Comparison of ENCODE assay signal across 18 mouse cellular contexts in the genomic region with DNA sequence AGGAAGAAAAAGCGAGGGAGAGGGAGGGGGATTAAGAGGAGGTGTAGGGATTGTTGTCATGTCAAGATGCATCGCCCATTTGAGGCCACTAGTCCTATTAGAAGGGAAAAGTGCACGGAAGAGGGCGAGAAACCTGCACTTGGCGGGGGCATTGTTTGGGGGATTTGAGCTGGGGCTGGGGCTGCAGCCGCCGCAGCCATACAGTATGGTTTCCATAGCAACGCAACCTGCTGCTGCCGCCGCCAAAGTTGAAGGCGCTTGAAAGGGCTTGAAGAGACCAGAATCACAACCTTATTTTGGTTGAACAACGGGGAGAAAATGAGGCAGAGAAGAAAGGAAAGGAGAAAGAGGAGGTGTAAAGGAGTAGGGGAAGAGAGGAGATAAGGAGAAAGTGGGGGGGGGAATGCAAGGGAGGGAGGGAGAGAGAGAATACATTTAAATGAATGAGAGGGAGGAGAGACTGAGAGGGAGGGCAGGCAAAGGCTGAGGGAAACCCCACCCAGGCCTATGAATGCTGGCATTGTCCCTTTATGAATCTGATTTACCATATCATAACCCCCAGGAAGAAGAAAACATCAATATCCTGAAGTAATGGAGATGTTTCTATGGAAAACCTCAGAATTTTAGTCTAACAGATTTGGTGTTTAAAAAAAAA. TPM values are rescaled to one million over a fixed set of nuclear protein-coding genes. Genes with fewer than 3 reads are reported as not detected.
DNase-seq lines count a peak whose midpoint lies in the region; ATAC-seq lines count a peak whose summit lies in the region.
"Had no signal": no experiment of that assay in that cellular context is flagged by ENCODE, and none has a peak within 500 bp of the region (broad histone marks: within the 10 kb centered on the region; RNA-seq: fewer than 3 reads in every experiment).

No protein-coding gene starts in this region.

- peaks cover 60% of the 10 kb centered on the region for H3K4me1 ChIP-seq in forebrain, embryonic 10.5 days
- peaks cover 7% of the 10 kb centered on the region; the same call in 1 of the 2 replicates for H3K4me1 ChIP-seq in hindbrain, embryonic 14.5 days (replicated peaks; ENCODE audit: control insufficient read depth, insufficient read depth, low read length)
- H3K4me1 ChIP-seq in midbrain, embryonic 16.5 days (ENCODE audit: control insufficient read depth, insufficient read depth, low read length): peaks cover 10% of the 10 kb centered on the region
- H3K4me1 ChIP-seq: heart, embryonic 15.5 days had no signal

- peaks cover 99% of the 10 kb centered on the region for H3K27me3 ChIP-seq in forebrain, embryonic 10.5 days (ENCODE audit: poor library complexity, severe bottlenecking)
- peaks cover 92% of the 10 kb centered on the region for H3K27me3 ChIP-seq in hindbrain, embryonic 14.5 days (ENCODE audit: control insufficient read depth, insufficient read depth, low read length)
- H3K27me3 ChIP-seq in midbrain, embryonic 16.5 days (ENCODE audit: control insufficient read depth, insufficient read depth, low read depth, low read length): peaks cover 47% of the 10 kb centered on the region

- ATAC-seq in hindbrain, embryonic 14.5 days (ENCODE audit: low FRiP score): peak; percentile 78
- peak; percentile 85 for ATAC-seq in midbrain, embryonic 16.5 days
- no peak for ATAC-seq in megakaryocyte, adult 5-6 weeks (ENCODE audit: poor library complexity, severe bottlenecking)

- DNase-seq in ZHBTc4 (ENCODE audit: low read depth, low spot score): peak; percentile 63
- peak; percentile 64 for DNase-seq in forebrain, embryonic 10.5 days (ENCODE audit: extremely low spot score, low spot score)
- DNase-seq in hindbrain, embryonic 14.5 days (ENCODE audit: low spot score): peak; percentile 79
- no peak for DNase-seq in heart, adult 8-10 months (ENCODE audit: low spot score)
- DNase-seq in right cerebral cortex, adult 18-20 months: no peak
- DNase-seq in adrenal gland, postnatal 10 days: no peak
- DNase-seq: adrenal gland, postnatal 25 days; cerebellum, adult 11-12 months; gastrocnemius, postnatal 25 days; thymus, adult 2 months had no signal

- H3K4me3 ChIP-seq in forebrain, embryonic 10.5 days: peak overlapping the region; percentile 32
- no peak overlapping the region; the same call in 1 of the 2 replicates for H3K4me3 ChIP-seq in hindbrain, embryonic 14.5 days (replicated peaks; ENCODE audit: low read length)
- 0 out of 2 replicates have a peak overlapping the region, but pooled peaks have one; percentile 15 for H3K4me3 ChIP-seq in midbrain, embryonic 16.5 days (ENCODE audit: low read depth, low read length)
- H3K4me3 ChIP-seq: heart, embryonic 15.5 days had no signal

- H3K36me3 ChIP-seq in forebrain, embryonic 10.5 days (replicated peaks): no peaks in the 10 kb centered on the region
- H3K36me3 ChIP-seq in hindbrain, embryonic 14.5 days (replicated peaks; ENCODE audit: control insufficient read depth, insufficient read depth): no peaks in the 10 kb centered on the region
- H3K36me3 ChIP-seq in midbrain, embryonic 16.5 days (ENCODE audit: control insufficient read depth, insufficient read depth, low read length): no peaks in the 10 kb centered on the region
- H3K36me3 ChIP-seq: heart, embryonic 15.5 days had no signal

- H3K4me2 ChIP-seq in hindbrain, embryonic 14.5 days (replicated peaks): peak overlapping the region; percentile 42
- peak overlapping the region; percentile 57 for H3K4me2 ChIP-seq in midbrain, embryonic 16.5 days (ENCODE audit: low read length)
- H3K4me2 ChIP-seq: heart, embryonic 15.5 days had no signal

- H3K9ac ChIP-seq in hindbrain, embryonic 14.5 days: 0 out of 2 replicates have a peak overlapping the region, but pooled peaks have one; percentile 18
- H3K9ac ChIP-seq in midbrain, embryonic 16.5 days (ENCODE audit: low read depth, low read length): peak overlapping the region; percentile 28; the same call in 1 of the 2 replicates
- H3K9ac ChIP-seq: heart, embryonic 15.5 days; liver, embryonic 14.5 days had no signal

- H3K9me3 ChIP-seq in forebrain, embryonic 10.5 days: no peaks in the 10 kb centered on the region
- no peaks in the 10 kb centered on the region for H3K9me3 ChIP-seq in hindbrain, embryonic 14.5 days (ENCODE audit: control insufficient read depth, low read length)
- H3K9me3 ChIP-seq in midbrain, embryonic 16.5 days (replicated peaks; ENCODE audit: control insufficient read depth, low read length, poor library complexity, severe bottlenecking): no peaks in the 10 kb centered on the region
- H3K9me3 ChIP-seq: heart, embryonic 15.5 days had no signal

- H3K27ac ChIP-seq in forebrain, embryonic 10.5 days: peak overlapping the region; percentile 67
- peak overlapping the region; percentile 2 for H3K27ac ChIP-seq in hindbrain, embryonic 14.5 days
- H3K27ac ChIP-seq in midbrain, embryonic 16.5 days (ENCODE audit: low read length): peak overlapping the region; percentile 51
- H3K27ac ChIP-seq: heart, embryonic 15.5 days; liver, embryonic 14.5 days; macrophage had no signal

- 2% methylated on average over 12 of the region's 12 CpGs for WGBS in forebrain, embryonic 10.5 days
- WGBS in hindbrain, embryonic 14.5 days: under 1% methylated on average over 12 of the region's 12 CpGs
- WGBS in midbrain, embryonic 16.5 days: under 1% methylated on average over 12 of the region's 12 CpGs

RNA-seq across cellular contexts. Expression of a gene that starts 48.5 kb away (rescaled TPM):
- polyA plus RNA-seq in forebrain, embryonic 10.5 days (2016; fragmentation: Nextera tagmentation; extraction: Ambion mirVana): 6.2 and 8.9 TPM in 2 replicates
- 21.4 and 25.1 TPM in 2 replicates for polyA plus RNA-seq in hindbrain, embryonic 14.5 days (2014; fragmentation: Nextera tagmentation; extraction: Ambion mirVana)
- 9.1 and 20.6 TPM in 2 replicates for polyA plus RNA-seq in midbrain, embryonic 16.5 days (2015; fragmentation: Nextera tagmentation; extraction: Ambion mirVana)
- total RNA-seq in heart, adult 8-10 months (2022): under 1 TPM in 1 of 4 experiments, not detected in 3; 0.06 TPM
- not detected in 2 replicates for total RNA-seq in megakaryocyte, adult 5-6 weeks (2015)
- total RNA-seq in megakaryocyte, adult 5-6 weeks (2017): not detected in 2 replicates
- total RNA-seq in adrenal gland, postnatal 10 days (2021): under 1 TPM; 0.18 to 0.51 TPM
- total RNA-seq: adrenal gland, postnatal 25 days had no signal
- polyA plus RNA-seq: intestine, embryonic 14.5 days; large intestine, adult 2 months; macrophage; small intestine, adult 2 months had no signal

RNA-seq across cellular contexts. Expression of a gene that starts 51.9 kb away (rescaled TPM):
- polyA plus RNA-seq in forebrain, embryonic 10.5 days (2016; fragmentation: Nextera tagmentation; extraction: Ambion mirVana): 24.8 and 41.8 TPM in 2 replicates
- 47.8 and 54.9 TPM in 2 replicates for polyA plus RNA-seq in hindbrain, embryonic 14.5 days (2014; fragmentation: Nextera tagmentation; extraction: Ambion mirVana)
- 55.8 and 154 TPM in 2 replicates for polyA plus RNA-seq in midbrain, embryonic 16.5 days (2015; fragmentation: Nextera tagmentation; extraction: Ambion mirVana)
- not detected for total RNA-seq in heart, adult 8-10 months (2022)
- not detected in 2 replicates for total RNA-seq in megakaryocyte, adult 5-6 weeks (2015)
- total RNA-seq in megakaryocyte, adult 5-6 weeks (2017): not detected in 2 replicates
- total RNA-seq in adrenal gland, postnatal 10 days (2021): not detected
- total RNA-seq: adrenal gland, postnatal 25 days; gastrocnemius, postnatal 25 days had no signal
- polyA plus RNA-seq: heart, embryonic 15.5 days; intestine, embryonic 14.5 days; large intestine, adult 2 months; macrophage; small intestine, adult 2 months; thymus, adult 2 months had no signal

Comparison
In these comparisons a context has a peak if more than half of its experiments do, and no peak if none do; other contexts are left out.
1. DNase-seq: peak in ZHBTc4 (single experiment), forebrain, embryonic 10.5 days (single experiment) and hindbrain, embryonic 14.5 days (single experiment); none in heart, adult 8-10 months (single experiment), right cerebral cortex, adult 18-20 months (single experiment) and adrenal gland, postnatal 10 days (single experiment).
2. H3K27ac ChIP-seq: peak in every context shown above with its lines; median percentile 67 in forebrain, embryonic 10.5 days; 51 in midbrain, embryonic 16.5 days; 2 in hindbrain, embryonic 14.5 days.